Mouse (Mus musculus) olfactory bulb, adult 2 months (tissue): ENCODE measurements around the gene Cep41.

Experiments
- CTCF ChIP-seq: fragments of 200-500 bp; IDR thresholded peaks from 2 replicates; pipeline ENCODE4 v1.5.1; 2012; ENCODE audit warnings: low read depth, mild to moderate bottlenecking, low read length, moderate library complexity; ENCODE audit not compliant: insufficient read depth
- POLR2A ChIP-seq: fragments of 200-500 bp; IDR thresholded peaks from 2 replicates; pipeline ENCODE4 v1.6.1; 2012; ENCODE audit warnings: mild to moderate bottlenecking, low read depth, low read length, moderate library complexity; ENCODE audit not compliant: insufficient read depth

DNA sequence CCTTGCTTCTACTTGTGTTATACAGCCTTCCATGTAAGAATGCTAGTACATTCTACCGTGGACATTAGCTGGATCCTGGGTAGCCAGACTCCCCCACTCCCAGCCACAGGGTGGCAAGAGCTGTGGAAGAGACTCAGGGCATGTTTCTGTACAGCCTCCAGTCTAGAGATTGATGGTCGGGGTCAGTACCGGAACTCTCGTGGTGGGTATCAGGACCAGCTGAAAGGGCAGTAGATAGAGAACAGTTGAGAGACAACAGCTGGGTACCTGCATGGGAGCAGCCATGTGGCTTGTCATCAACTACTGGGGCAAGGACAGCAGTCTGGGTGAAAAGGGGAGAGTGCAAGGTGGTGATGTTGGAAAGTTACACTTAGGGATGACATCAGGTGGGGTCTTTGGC lies 88.4 kb downstream of the Cep41 start:
- no peak for TF ChIP-seq CTCF
- no peak for TF ChIP-seq POLR2A
